Mouse (Mus musculus) E14TG2a.4 (cell line): ENCODE measurements at regions not wholly inside any gene's neighbourhood (a gene's known extent, or its start where the extent isn't known, plus 50 kb on each side); places are given as distances from the start of the nearest gene placed in this dataset.

Experiments used
- CTCF ChIP-seq: conservative IDR thresholded peaks from 2 replicates; pipeline ENCODE4 v1.5.1; 2014; ENCODE audit warnings: low read length
- NANOG ChIP-seq: IDR thresholded peaks from 2 replicates; pipeline ENCODE4 v1.6.1; 2014; ENCODE audit warnings: borderline replicate concordance, low read length, mixed read lengths
- POU5F1 ChIP-seq: IDR thresholded peaks from 2 replicates; pipeline ENCODE4 v1.6.1; 2014; ENCODE audit warnings: low read length, borderline replicate concordance

GRCm38 (mm10) chr15:63006471-63007228 is 838.3 kb downstream of the Gsdmc2 start:
- TF ChIP-seq CTCF (no peak), NANOG (no peak), POU5F1 (no peak)
